Mouse (Mus musculus) Patski (cell line): Measurements from ENCODE around the gene Cenpc1. TPM values are rescaled to one million over a fixed set of nuclear protein-coding genes. Genes with fewer than 3 reads are reported as not detected.

Source experiments
- ATAC-seq: fragments of 100-300 bp; one replicate; pipeline ENCODE4 v1.8.0; 2021
- CTCF ChIA-PET: fragments of 350-600 bp; sonication (Branson Sonifier 250); formaldehyde crosslinking; loops from one replicate; lab custom pipeline; 2022; ENCODE audit warnings: inconsistent platforms; lab: Charles Lee
- POLR2A ChIA-PET: fragments of 350-600 bp; sonication (Branson Sonifier 250); formaldehyde crosslinking; loops from one replicate; lab custom pipeline; 2022; ENCODE audit warnings: antibody characterized with exemption, inconsistent platforms; lab: Charles Lee
- DNase-seq: peaks from one replicate; pipeline ENCODE4 v3.0.0-alpha.2; 2011; ENCODE audit warnings: low read depth, low spot score
- H3K27me3 ChIP-seq: fragments of 371-371 bp; one replicate; pipeline ENCODE4 v1.5.1; 2021
- CTCF ChIP-seq: fragments of 100-300 bp; IDR thresholded peaks from one replicate; pipeline ENCODE4 v1.5.1; 2021
- in situ Hi-C: fragments of 300-500 bp; cut with MboI; formaldehyde crosslinking; loops from 3 replicates; pipeline ENCODE4 v1.11.1; 2018; ENCODE audit warnings: low pct_unique_long_range_greater_than_20kb, mixed read lengths
- polyA plus RNA-seq: library from polyadenylated mRNA; unstranded; gene quantifications from one replicate; pipeline ENCODE4 v1.2.3, GENCODE M21; 2021

Gene Cenpc1
- polyA plus RNA-seq, 1 experiment from 2014 or later: 22.4 TPM

- DNase-seq: no peak
- TF ChIP-seq CTCF: no peak
- no peaks in the 10 kb centered on the region for H3K27me3 ChIP-seq
- peak; percentile 65 for ATAC-seq
- in situ Hi-C loops: no loop called here
- POLR2A ChIA-PET: no interaction called here
- CTCF ChIA-PET: no interaction called here
These were observed 19.6 kb upstream of the Cenpc1 start for GRCm38 (mm10) chr5:86084979-86085378.

DNA sequence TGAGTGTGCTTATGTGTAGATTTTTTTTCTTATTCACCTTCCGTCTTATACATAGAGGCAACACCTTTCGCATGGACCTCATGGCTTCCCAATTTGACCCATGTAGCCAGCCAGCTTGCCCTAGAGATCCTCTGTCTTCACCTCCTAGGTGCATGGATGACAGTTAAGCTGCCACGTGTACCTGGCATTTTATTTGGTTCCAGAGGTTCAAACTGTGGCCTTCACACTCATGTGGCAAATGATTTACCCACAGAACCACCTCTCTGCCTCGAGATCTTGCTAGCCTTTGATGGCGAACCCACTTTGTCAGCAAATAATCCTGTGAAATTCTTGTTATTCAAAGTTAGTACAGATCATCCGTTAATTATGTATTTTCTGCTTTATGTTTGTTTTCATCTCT lies 18.6 kb upstream of the Cenpc1 start:
- in situ Hi-C loops: no loop called here
- H3K27me3 ChIP-seq: no peaks in the 10 kb centered on the region
- TF ChIP-seq CTCF: no peak
- no peak for ATAC-seq
- CTCF ChIA-PET: no interaction called here
- POLR2A ChIA-PET: no interaction called here
- DNase-seq: no peak

- DNase-seq (no peak), ATAC-seq (no peak)
- ChIA-PET POLR2A (no interaction called here), CTCF (interaction anchor here (1.1 to 1.8 kb wide), 2 partner anchors 13 to 17 kb away, joined by 3 to 12 read pairs; partner anchors contain the start of gene Cenpc1)
- in situ Hi-C loops: no loop called here
- H3K27me3 ChIP-seq: no peaks in the 10 kb centered on the region
- no peak for TF ChIP-seq CTCF
These were observed 13.4 kb upstream of the Cenpc1 start for GRCm38 (mm10) chr5:86078720-86079334.

DNA sequence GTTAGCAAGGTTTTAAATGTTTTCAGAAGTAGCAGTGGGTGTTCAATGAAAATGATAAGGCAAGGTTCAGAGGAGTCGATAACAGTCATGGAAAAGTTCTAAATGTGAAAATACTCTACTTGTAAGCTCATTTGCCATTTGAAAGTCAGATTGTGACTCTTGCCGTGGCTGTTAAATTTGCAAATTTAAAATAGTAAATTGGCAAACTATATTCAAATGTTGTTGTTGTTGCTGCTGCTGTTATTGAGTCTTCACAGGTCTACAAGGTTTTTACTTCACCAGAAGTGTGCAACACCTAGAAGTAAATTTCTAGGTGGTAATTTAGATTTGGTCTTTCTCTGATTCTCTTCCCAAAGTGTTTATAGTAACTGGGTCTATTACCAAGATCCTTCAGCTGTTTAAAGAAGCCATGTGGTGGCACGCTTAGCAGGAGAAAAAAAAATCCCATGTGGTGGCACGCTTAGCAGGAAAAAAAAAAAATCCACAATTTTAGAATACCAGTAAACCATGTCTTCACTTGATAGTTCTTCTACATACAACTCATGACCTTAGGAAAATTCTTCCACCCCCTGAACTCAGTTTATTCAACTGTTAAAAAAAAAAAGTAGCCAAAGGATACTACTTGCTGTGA lies 7.5 kb upstream of the Cenpc1 start:
- in situ Hi-C loops: loop anchor here (25.0 kb wide), 1 partner anchor 339 kb away; no protein-coding TSS in a partner anchor
- DNase-seq (no peak), ATAC-seq (no peak)
- ChIA-PET CTCF (interaction anchor here (0.8 kb wide), 1 partner anchor 22 kb away, joined by 3 read pairs; no protein-coding TSS in a partner anchor), POLR2A (no interaction called here)
- peaks cover 4% of the 10 kb centered on the region for H3K27me3 ChIP-seq
- no peak for TF ChIP-seq CTCF

DNA sequence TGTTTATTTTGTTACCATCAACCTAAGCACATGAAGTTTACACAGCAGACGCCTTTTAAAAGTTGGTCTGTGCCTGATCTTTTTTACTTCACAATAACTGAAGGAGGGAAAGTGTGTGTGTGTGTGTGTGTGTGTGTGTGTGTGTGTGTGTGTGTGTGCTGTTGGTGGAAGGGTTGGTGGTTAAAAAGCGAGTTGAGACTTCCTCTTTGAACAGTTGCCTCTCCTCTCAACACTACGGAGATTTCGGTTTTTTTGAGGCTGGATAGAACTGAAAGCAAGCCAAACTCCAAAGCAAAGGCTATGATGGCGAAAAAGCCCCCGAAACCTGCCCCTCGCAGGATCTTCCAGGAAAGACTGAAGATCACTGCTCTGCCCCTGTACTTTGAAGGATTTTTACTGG lies 6.2 kb upstream of the Cenpc1 start, which contains the start of gene Stap1:
Stap1 (plus strand) TSS at position 209 of the 400 bp plus-strand sequence.
- in situ Hi-C loops: loop anchor here (25.0 kb wide), 1 partner anchor 341 kb away; no protein-coding TSS in a partner anchor
- ChIA-PET CTCF (no interaction called here), POLR2A (interaction anchor here (0.7 kb wide), 1 partner anchor 70 kb away, joined by 4 read pairs; no protein-coding TSS in a partner anchor)
- TF ChIP-seq CTCF: no peak
- H3K27me3 ChIP-seq: peaks cover 4% of the 10 kb centered on the region
- no peak for ATAC-seq
- no peak for DNase-seq

DNA sequence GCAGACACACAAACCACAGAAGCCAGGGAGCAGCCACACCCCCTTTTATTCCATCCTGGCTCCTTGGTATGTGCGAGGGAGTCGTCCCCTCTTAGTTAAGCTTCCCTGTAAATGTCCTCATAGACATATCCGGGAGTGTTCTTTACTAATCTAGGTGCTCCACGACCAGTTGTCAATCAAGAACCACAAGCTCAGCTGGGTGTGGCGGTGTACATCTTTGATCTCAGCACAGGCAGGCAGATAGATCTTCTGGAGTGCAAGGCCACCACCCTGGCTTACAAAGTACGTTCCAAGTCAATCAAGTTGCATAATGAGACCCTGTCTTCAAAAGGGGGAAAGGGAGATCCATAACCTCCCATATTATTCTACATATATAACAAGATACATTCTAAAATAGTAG lies 3.7 kb upstream of the Cenpc1 start:
- POLR2A ChIA-PET: no interaction called here
- TF ChIP-seq CTCF: no peak

DNA sequence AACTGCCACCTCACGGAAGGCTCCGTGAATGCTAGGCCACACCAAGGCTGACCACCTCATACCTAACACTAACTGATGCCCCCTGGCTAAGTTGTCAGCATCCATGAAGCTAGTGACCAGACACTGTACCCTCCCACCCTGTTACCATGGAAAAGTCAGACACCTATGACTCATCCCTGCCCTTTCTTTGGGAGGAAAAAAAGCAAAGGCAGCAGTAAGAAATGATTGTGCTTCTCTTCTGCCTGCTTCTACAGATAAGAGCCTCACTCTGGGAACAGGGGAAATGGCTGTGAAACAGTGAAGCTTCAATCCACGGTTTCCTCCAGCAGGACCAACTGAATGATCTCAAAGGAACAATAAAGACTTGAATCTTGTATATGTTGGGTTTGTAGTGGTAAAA lies 3.1 kb upstream of the Cenpc1 start:
- POLR2A ChIA-PET: no interaction called here
- ATAC-seq: no peak

More for the DNA sequence above, 3.7 kb upstream of the Cenpc1 start:
- ATAC-seq (no peak), DNase-seq (no peak)
- peaks cover 4% of the 10 kb centered on the region for H3K27me3 ChIP-seq
- in situ Hi-C loops: loop anchor here (5.0 to 25.0 kb wide), 3 partner anchors 63 to 343 kb away; no protein-coding TSS in a partner anchor
- CTCF ChIA-PET: interaction anchor here (1.6 to 4.6 kb wide), 2 partner anchors 24 to 121 kb away, joined by 4 to 15 read pairs; no protein-coding TSS in a partner anchor

GRCm38 (mm10) chr5:86066551-86066929 lies 1.2 kb upstream of the Cenpc1 start:
- POLR2A ChIA-PET: no interaction called here
- DNase-seq (peak; percentile 57), ATAC-seq (peak; percentile 61)
- in situ Hi-C loops: loop anchor here (5.0 to 25.0 kb wide), 3 partner anchors 66 to 346 kb away; no protein-coding TSS in a partner anchor
- CTCF ChIA-PET: interaction anchor here (0.7 to 4.6 kb wide), 33 partner anchors 8 to 124 kb away, joined by 3 to 26 read pairs (median 6); partner anchors contain the start of gene Uba6
- peak; percentile 92 for TF ChIP-seq CTCF
- no peaks in the 10 kb centered on the region for H3K27me3 ChIP-seq

More for the DNA sequence above, 3.1 kb upstream of the Cenpc1 start:
- CTCF ChIA-PET: interaction anchor here (0.9 to 4.6 kb wide), 4 partner anchors 24 to 122 kb away, joined by 3 to 26 read pairs (median 10); no protein-coding TSS in a partner anchor
- in situ Hi-C loops: loop anchor here (5.0 to 25.0 kb wide), 3 partner anchors 64 to 344 kb away; no protein-coding TSS in a partner anchor
- no peak for DNase-seq
- TF ChIP-seq CTCF: no peak
- H3K27me3 ChIP-seq: peaks cover 4% of the 10 kb centered on the region

DNA sequence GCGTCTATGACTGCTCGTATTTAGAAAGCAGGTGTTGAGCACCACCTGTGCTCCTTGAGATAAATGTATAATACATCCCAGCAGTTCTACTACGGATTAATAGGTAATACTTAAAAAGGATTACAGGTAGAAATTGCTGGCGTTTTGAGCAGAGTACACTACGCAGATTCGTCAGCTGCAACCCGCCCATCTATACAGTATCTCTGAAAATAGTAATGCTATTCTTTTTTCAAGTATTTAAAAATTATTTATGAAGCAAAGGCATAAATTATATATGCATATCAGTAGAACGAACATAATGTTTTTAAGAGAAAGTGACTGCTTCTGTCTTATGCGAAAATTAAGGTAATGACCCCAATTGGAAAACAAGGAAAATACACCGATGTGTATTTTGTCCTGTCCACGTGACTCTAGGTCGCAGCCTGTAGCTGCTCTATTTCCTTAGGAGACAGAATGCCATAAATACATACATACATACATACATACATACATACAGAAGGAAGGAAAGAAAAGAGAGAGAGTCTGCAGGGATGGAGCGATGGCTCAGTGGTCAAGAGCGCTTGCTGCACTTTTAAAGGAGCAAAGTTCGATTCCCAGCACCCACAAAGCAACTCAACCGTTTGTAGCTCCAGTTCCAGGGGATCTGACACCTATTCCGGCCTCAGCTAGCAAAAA lies 630 bp upstream of the Cenpc1 start:
- in situ Hi-C loops: loop anchor here (5.0 to 25.0 kb wide), 3 partner anchors 66 to 346 kb away; no protein-coding TSS in a partner anchor
- no peak for TF ChIP-seq CTCF

GRCm38 (mm10) chr5:86063501-86063900 lies 1.9 kb downstream of the Cenpc1 start:
- ATAC-seq: no peak
- CTCF ChIA-PET: interaction anchor here (1.5 kb wide), 1 partner anchor 109 kb away, joined by 3 read pairs; the partner anchor contains the start of gene Uba6
- H3K27me3 ChIP-seq: no peaks in the 10 kb centered on the region
- in situ Hi-C loops: loop anchor here (25.0 kb wide), 1 partner anchor 349 kb away; no protein-coding TSS in a partner anchor
- no peak for DNase-seq
- POLR2A ChIA-PET: no interaction called here
- no peak for TF ChIP-seq CTCF

More for the DNA sequence above, 630 bp upstream of the Cenpc1 start:
- no peaks in the 10 kb centered on the region for H3K27me3 ChIP-seq
- ChIA-PET CTCF (interaction anchor here (0.7 to 4.6 kb wide), 32 partner anchors 9 to 125 kb away, joined by 3 to 26 read pairs (median 6); partner anchors contain the start of gene Uba6), POLR2A (interaction anchor here (1.3 kb wide), 1 partner anchor 56 kb away, joined by 3 read pairs; no protein-coding TSS in a partner anchor)
- peak; percentile 10 for ATAC-seq
- no peak for DNase-seq
